8 mouse cellular contexts compared by ENCODE assay signal in the genomic region with DNA sequence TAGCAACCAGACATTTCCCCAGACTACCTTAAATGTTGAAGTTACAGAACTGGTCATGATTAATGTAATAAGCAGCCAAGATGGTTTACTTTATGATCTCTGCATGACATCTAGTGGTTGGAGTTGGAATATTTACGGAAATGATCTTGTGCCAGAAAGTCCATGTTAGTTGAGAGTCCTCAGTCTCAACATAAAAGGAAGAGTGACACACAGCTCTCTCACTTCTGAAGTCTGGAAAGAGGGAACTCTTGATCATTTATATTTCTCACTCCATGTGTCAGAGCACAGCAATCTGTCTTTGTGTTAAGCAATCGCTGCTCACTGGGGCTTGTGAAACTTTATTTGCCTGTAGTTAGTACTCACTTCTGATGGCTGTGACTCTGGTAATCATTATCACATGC.
DNase-seq lines count a peak whose midpoint lies in the region; ATAC-seq and TF ChIP-seq lines count a peak whose summit lies in the region.

No protein-coding gene starts in this region.

- no peaks in the 10 kb centered on the region for H3K4me1 ChIP-seq in heart, embryonic 10.5 days
- H3K4me1 ChIP-seq in MEL (ENCODE audit: control insufficient read depth in 1 of 2, insufficient read depth in 2 of 2, low read length in 2 of 2), result no peaks in the 10 kb centered on the region
- no peaks in the 10 kb centered on the region for H3K4me1 ChIP-seq in heart, postnatal 0 days (ENCODE audit: control insufficient read depth, insufficient read depth)

- DNase-seq in heart, adult 18-20 months, result peak; percentile 75 to 80
- DNase-seq in heart, embryonic 10.5 days (ENCODE audit: low spot score), result no peak
- peak; percentile 11 for DNase-seq in MEL (ENCODE audit: low read depth, low spot score)
- peak; percentile 85 for DNase-seq in embryo, embryonic 10.5 days (ENCODE audit: low spot score)
- peak; percentile 82 for DNase-seq in heart, postnatal 0 days (ENCODE audit: low spot score)
- DNase-seq in large intestine, adult 2 months (ENCODE audit: low read depth, low spot score), result peak; percentile 14
- peak; percentile 73 for DNase-seq in mesoderm, embryonic 11.5 days (ENCODE audit: low read depth, low spot score)

- peak in 2 of 3 experiments; percentile 7 to 33; a peak in 2 of 6 replicates for TF ChIP-seq CTCF in MEL (IDR thresholded peaks at IDR 0.05 in 2 of 3, conservative IDR thresholded peaks at IDR 0.05 in 1 of 3; ENCODE audit: control insufficient read depth in 1 of 3, insufficient read depth in 1 of 3, low read depth in 2 of 3, low read length in 3 of 3, poor library complexity in 1 of 3, severe bottlenecking in 1 of 3)
- TF ChIP-seq CTCF in heart, postnatal 0 days (IDR thresholded peaks at IDR 0.05; ENCODE audit: low read depth), result peak; percentile 86

- H3K27me3 ChIP-seq in heart, embryonic 10.5 days (ENCODE audit: insufficient read depth, poor library complexity, severe bottlenecking), result no peaks in the 10 kb centered on the region
- H3K27me3 ChIP-seq in MEL (ENCODE audit: control insufficient read depth in 1 of 2, insufficient read depth in 2 of 2, low read length in 2 of 2), result no peaks in the 10 kb centered on the region
- no peaks in the 10 kb centered on the region for H3K27me3 ChIP-seq in heart, postnatal 0 days (ENCODE audit: control insufficient read depth, insufficient read depth, low read length)

- 51% methylated on average over 2 of the region's 2 CpGs for WGBS in heart, embryonic 10.5 days
- WGBS in heart, postnatal 0 days, result 29% methylated on average over 2 of the region's 2 CpGs
- 22% methylated on average over 2 of the region's 2 CpGs for WGBS in large intestine, adult 2 months

- H3K4me3 ChIP-seq in heart, embryonic 10.5 days, result no peak overlapping the region
- no peak overlapping the region for H3K4me3 ChIP-seq in MEL (ENCODE audit: control insufficient read depth in 1 of 2, insufficient read depth in 1 of 2, low read depth in 2 of 2, low read length in 2 of 2)
- no peak overlapping the region for H3K4me3 ChIP-seq in heart, postnatal 0 days (ENCODE audit: low read depth, low read length)

- no peak overlapping the region for H3K27ac ChIP-seq in heart, embryonic 10.5 days
- H3K27ac ChIP-seq in MEL (ENCODE audit: control insufficient read depth, low read depth, low read length), result no peak overlapping the region
- H3K27ac ChIP-seq in heart, postnatal 0 days (ENCODE audit: low read depth), result no peak overlapping the region

- H3K9me3 ChIP-seq in heart, embryonic 10.5 days, result no peaks in the 10 kb centered on the region
- H3K9me3 ChIP-seq in MEL (replicated peaks; ENCODE audit: insufficient read depth, low read length), result no peaks in the 10 kb centered on the region
- H3K9me3 ChIP-seq in heart, postnatal 0 days (replicated peaks; ENCODE audit: control insufficient read depth, low read length), result no peaks in the 10 kb centered on the region

- peak; percentile 36; the same call in 1 of the 2 replicates for ATAC-seq in heart, postnatal 0 days (ENCODE audit: insufficient read depth, low read depth)
- ATAC-seq in activated CD4-positive, CD25-positive, alpha-beta regulatory T cell, adult 4 months, result no peak

- H3K9ac ChIP-seq in MEL (ENCODE audit: control insufficient read depth, low read depth, low read length, poor library complexity, severe bottlenecking), result no peak overlapping the region
- no peak overlapping the region for H3K9ac ChIP-seq in heart, postnatal 0 days (replicated peaks; ENCODE audit: low read depth, low read length)

- H3K36me3 ChIP-seq in heart, embryonic 10.5 days, result no peaks in the 10 kb centered on the region
- no peaks in the 10 kb centered on the region for H3K36me3 ChIP-seq in MEL (ENCODE audit: control insufficient read depth in 1 of 2, insufficient read depth in 2 of 2, low read length in 2 of 2)
- no peaks in the 10 kb centered on the region for H3K36me3 ChIP-seq in heart, postnatal 0 days (replicated peaks; ENCODE audit: control insufficient read depth, insufficient read depth, low read length)

- TF ChIP-seq EP300 in MEL (IDR thresholded peaks at IDR 0.05; ENCODE audit: low read depth in 1 of 2, low read length in 2 of 2), result no peak
- TF ChIP-seq EP300 in heart, postnatal 0 days (IDR thresholded peaks at IDR 0.05; ENCODE audit: low read depth), result no peak

- TF ChIP-seq POLR2A in MEL (IDR thresholded peaks at IDR 0.05; ENCODE audit: control insufficient read depth in 1 of 2, insufficient read depth in 1 of 2, low read depth in 1 of 2, low read length in 2 of 2, poor library complexity in 1 of 2), result no peak

- H3K79me2 ChIP-seq in MEL (ENCODE audit: control insufficient read depth, insufficient read depth, low read length, poor library complexity), result no peaks in the 10 kb centered on the region

- TF ChIP-seq RAD21 in MEL (IDR thresholded peaks at IDR 0.05; ENCODE audit: low read depth, low read length), result peak; percentile 36

- H3K4me2 ChIP-seq in heart, postnatal 0 days (ENCODE audit: low read depth, low read length), result no peak overlapping the region

TF ChIP-seq in MEL, 35 proteins besides CTCF, POLR2A, EP300 and RAD21:
- no peak for TF ChIP-seq ZNF384 (IDR thresholded peaks at IDR 0.05; ENCODE audit: low read depth, low read length)
- TF ChIP-seq SMC3 (IDR thresholded peaks at IDR 0.05; ENCODE audit: low read depth, low read length), result peak; percentile 38; the same call in 1 of the 2 replicates
TF ChIP-seq in MEL: peak in this region for 1.
